Mouse (Mus musculus) ES-E14 (cell line): ENCODE data around the gene Pkhd1.

Experiments
- CHD2 ChIP-seq: IDR thresholded peaks from 2 replicates; pipeline ENCODE4 v1.6.1; 2014; ENCODE audit warnings: mild to moderate bottlenecking, low read depth, low read length, inconsistent platforms
- MAFK ChIP-seq: IDR thresholded peaks from 2 replicates; pipeline ENCODE4 v1.6.1; 2014; ENCODE audit warnings: mild to moderate bottlenecking, low read depth, low read length, inconsistent platforms; ENCODE audit not compliant: insufficient read depth
- ZC3H11A ChIP-seq: IDR thresholded peaks from 2 replicates; pipeline ENCODE4 v1.6.1; 2012; ENCODE audit warnings: low read depth, mild to moderate bottlenecking, inconsistent platforms, low read length, borderline replicate concordance

DNA sequence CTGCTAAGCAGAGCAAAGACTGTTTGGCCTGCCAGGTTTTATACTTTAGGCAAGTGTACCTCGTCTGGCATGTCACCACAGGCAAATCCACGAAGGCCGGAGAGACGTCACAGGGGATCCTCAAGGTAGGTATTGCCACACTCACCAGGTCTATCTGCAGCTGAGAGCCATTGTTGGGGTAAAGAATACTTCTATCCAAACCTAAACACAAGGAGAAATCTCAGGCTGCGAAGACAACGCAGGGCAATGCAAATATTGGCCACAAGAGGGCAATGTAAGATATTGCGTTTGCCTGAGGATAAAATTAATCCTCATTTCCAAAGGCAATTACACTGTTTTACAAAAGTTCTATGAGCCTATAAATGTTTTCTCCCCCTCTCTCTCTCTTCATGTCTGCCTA, 5.2 kb downstream of the Pkhd1 start:
- TF ChIP-seq ZC3H11A (no peak), MAFK (no peak), CHD2 (no peak)
